Mouse (Mus musculus) olfactory bulb, adult 2 months (tissue): Measurements from ENCODE around the gene Olfr172. TPM values are rescaled to one million over a fixed set of nuclear protein-coding genes. Genes with fewer than 3 reads are reported as not detected.

Experiments
- H3K27ac ChIP-seq: fragments of 200-500 bp; 2 replicates; pipeline ENCODE4 v1.5.1; 2012; ENCODE audit warnings: low read depth, low read length; ENCODE audit not compliant: insufficient read depth
- H3K4me1 ChIP-seq: fragments of 200-500 bp; 2 replicates; pipeline ENCODE4 v1.6.1; 2012; ENCODE audit warnings: low read length; ENCODE audit not compliant: control insufficient read depth, insufficient read depth
- H3K4me3 ChIP-seq: fragments of 200-500 bp; 2 replicates; pipeline ENCODE4 v1.5.1; 2012; ENCODE audit warnings: mild to moderate bottlenecking, low read depth, low read length, moderate library complexity; ENCODE audit not compliant: insufficient read depth
- CTCF ChIP-seq: fragments of 200-500 bp; IDR thresholded peaks from 2 replicates; pipeline ENCODE4 v1.5.1; 2012; ENCODE audit warnings: low read depth, mild to moderate bottlenecking, low read length, moderate library complexity; ENCODE audit not compliant: insufficient read depth
- POLR2A ChIP-seq: fragments of 200-500 bp; IDR thresholded peaks from 2 replicates; pipeline ENCODE4 v1.6.1; 2012; ENCODE audit warnings: mild to moderate bottlenecking, low read depth, low read length, moderate library complexity; ENCODE audit not compliant: insufficient read depth
- WGBS: fragments of 180-500 bp; shearing (Covaris S2); methylation state at CpG from one replicate; pipeline ENCODE4 v1.1.7; 2018; 5-methylcytosine and 5-hydroxymethylcytosine counted together
- polyA plus RNA-seq: library from polyadenylated mRNA; stranded (reverse); fragments of >200 nt; gene quantifications from 2 replicates; pipeline ENCODE4 v1.2.4, GENCODE M21; 2012; ENCODE audit warnings: low replicate concordance; ENCODE audit not compliant: missing spikeins, insufficient read depth, insufficient read length

The Olfr172 gene
- polyA plus RNA-seq = not detected in 2 replicates

DNA sequence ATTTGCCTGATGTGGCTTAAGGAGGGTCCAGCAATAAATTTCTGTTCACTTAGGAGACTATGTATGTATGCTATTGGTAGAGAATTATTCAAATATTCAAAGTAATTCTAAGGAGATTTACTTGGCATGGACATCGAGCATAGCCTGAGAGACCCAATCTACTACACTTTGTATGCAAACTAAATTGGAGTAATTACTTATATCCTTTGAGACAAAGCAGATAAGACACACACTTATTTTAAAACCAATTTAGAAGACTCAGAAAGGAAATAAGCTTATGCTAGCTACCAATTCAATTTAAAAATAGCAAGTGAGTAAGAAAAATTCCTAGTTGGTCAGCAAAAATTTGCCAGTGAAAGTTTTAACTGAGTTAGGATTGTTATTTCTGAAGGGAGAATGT lies at the start of gene Olfr172:
Gene Olfr172, minus strand, starts transcription at position 101 of the 400 bp plus-strand sequence.
- H3K27ac ChIP-seq = no peak within 1 kb of the TSS
- TF ChIP-seq CTCF = no peak
- TF ChIP-seq POLR2A = no peak
- H3K4me3 ChIP-seq = no peak within 1 kb of the TSS
- H3K4me1 ChIP-seq = no peaks in the 10 kb centered on the region
- 47% methylated on average over 1 of the region's 1 CpGs for WGBS

DNA sequence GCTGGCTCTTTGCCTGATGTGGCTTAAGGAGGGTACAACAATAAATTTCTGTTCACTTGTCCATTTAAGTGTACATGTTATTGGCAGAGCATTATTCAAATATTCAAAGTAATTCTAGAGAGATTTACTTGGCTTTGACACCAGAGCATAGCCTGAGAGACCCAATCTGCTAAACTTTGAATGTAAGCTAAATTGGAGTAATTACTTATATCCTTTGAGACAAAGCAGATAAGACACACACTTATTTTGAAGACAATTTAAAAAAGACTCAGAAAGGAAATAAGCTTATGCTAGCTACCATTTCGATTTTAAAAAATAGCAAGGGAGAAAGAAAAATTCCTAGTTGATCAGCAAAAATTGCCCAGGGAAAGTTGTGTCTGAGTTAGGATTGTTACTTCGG lies 37.2 kb upstream of the Olfr172 start, which contains the start of gene Olfr173:
Gene Olfr173, minus strand, starts transcription at position 101 of the 400 bp plus-strand sequence.
- no peaks in the 10 kb centered on the region for H3K4me1 ChIP-seq
- H3K27ac ChIP-seq = no peak within 1 kb of the TSS
- no peak within 1 kb of the TSS for H3K4me3 ChIP-seq
- 77% methylated on average over 2 of the region's 2 CpGs for WGBS
- no peak for TF ChIP-seq POLR2A
- TF ChIP-seq CTCF = no peak

DNA sequence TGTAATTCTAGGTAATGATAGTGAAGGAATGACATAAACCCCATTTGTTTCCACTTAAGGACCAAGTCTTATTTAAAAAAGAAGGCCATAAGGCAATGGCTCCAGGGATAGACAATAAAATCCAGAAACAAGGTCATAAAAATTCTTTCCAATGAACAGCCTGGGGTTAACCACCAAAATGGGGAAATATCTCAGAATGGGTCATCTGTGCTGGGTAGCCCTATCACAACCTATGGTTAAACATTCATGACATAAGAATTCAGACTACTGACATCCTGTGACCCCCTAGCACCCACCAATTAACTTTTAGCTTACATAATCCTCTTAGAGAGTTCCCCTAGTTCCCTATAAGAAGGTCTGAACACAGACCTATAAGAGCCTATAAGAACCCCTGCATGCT lies 6.8 kb downstream of the Olfr172 start:
- H3K4me3 ChIP-seq = no peak overlapping the region
- no peaks in the 10 kb centered on the region for H3K4me1 ChIP-seq
- no peak overlapping the region for H3K27ac ChIP-seq
- TF ChIP-seq CTCF (no peak), POLR2A (no peak)

DNA sequence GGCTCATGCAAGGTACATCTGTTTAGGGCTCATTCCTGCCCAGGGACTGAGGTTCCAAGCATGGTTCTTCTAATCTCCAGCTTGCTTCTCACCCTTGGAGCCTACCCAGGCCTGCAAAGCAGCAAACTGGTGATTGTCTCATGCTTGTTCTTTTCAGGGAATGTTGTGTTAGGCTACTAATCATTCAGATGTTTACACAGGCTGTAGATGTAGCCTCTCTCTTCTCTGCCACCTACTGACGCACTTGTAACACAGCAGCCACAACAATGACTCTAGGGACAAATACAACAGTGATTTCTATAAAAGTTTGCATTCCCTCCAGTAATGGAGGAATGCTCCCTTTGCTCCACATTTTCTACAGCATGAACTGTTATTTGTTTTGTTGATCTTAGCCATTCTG lies 11.7 kb downstream of the Olfr172 start:
- 24% methylated on average over 1 of the region's 1 CpGs for WGBS
- no peak for TF ChIP-seq POLR2A
- no peak for TF ChIP-seq CTCF
- H3K4me1 ChIP-seq = no peaks in the 10 kb centered on the region

DNA sequence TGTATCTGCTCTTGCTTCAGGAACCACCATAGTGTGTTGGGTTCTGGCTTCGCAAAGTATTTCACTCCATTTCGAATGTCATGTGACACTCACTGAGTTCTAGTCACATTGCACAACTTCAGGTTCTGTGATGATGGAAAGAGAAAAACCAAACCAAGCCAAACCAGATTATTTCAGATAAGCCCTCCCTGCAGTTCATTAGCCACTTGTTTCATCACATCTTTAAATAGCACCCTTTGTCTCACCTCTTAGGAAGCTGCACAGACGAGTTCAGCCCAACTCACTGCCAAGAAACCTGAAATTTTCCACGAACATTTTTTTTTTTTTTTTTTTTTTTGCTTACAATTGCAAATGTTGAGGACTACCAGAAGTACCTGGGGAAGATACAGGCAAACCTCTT lies 16.3 kb downstream of the Olfr172 start:
- TF ChIP-seq POLR2A (no peak), CTCF (no peak)
- WGBS = 57% methylated on average over 4 of the region's 4 CpGs
- H3K27ac ChIP-seq = no peak overlapping the region
- H3K4me1 ChIP-seq = no peaks in the 10 kb centered on the region
- no peak overlapping the region for H3K4me3 ChIP-seq

More for the DNA sequence above, 11.7 kb downstream of the Olfr172 start:
- no peak overlapping the region for H3K4me3 ChIP-seq
- H3K27ac ChIP-seq = no peak overlapping the region

DNA sequence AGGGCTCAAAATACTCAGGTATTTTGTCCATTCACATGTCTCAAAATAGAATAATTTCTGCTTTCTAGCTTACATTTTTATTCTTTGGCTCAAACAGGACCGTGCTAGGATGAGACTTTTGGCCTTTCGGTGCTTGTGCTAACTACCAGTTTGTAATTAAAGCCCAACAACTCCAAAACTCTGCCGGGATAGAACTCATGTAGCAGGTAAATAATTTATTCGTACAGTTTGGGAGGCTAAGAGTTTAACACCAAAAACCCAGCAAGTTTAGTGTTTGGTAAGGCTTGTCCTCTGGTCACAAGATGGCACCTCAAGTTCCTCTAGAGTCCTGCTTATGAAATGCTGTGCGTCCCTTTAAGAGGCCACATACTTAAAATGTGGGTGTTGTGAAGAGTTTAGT lies 22.2 kb downstream of the Olfr172 start:
- 96% methylated on average over 5 of the region's 5 CpGs for WGBS
- no peak overlapping the region for H3K27ac ChIP-seq
- no peaks in the 10 kb centered on the region for H3K4me1 ChIP-seq
- H3K4me3 ChIP-seq = no peak overlapping the region
- TF ChIP-seq POLR2A (no peak), CTCF (no peak)

DNA sequence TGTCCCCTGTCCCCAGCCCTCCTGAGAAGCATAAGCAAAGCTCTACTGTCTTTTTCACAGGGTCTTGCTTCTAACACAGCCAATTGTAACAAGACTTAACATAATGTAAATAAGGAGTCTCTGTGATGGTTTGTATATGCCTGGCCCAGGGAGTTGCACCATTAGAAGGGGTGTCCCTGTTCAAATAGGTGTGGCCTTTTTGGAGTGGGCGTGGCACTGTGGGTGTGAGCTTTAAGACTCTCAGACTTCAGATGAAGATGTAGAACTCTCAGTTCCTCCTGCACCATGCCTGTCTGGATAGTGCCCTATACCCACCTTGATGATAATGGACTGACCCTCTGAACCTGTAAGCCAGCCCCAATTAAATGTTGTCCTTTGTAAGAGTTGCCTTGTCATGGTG lies 24.2 kb downstream of the Olfr172 start:
- no peak overlapping the region for H3K27ac ChIP-seq
- no peak overlapping the region for H3K4me3 ChIP-seq
- no peaks in the 10 kb centered on the region for H3K4me1 ChIP-seq
- no peak for TF ChIP-seq POLR2A
- no peak for TF ChIP-seq CTCF
- 91% methylated on average over 1 of the region's 1 CpGs for WGBS

DNA sequence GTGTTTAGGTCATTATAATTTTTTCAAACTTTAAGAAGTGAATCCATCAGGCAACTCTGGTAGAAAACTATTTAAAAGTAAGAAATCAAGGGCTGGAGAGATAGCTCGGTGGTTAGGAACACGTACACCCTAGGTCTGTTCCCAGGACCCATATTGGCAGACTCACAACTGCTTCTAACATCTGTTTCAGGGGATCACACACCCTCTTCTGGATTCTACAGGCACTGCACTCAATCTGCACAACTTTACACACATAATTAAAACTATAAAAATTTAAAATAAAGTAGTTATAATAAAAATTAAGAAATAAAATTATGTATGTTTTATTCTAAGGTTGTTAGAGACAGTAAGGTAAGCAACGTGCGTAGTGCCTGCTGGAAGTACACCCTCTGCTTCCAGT lies 24.8 kb downstream of the Olfr172 start:
- Histone ChIP-seq H3K4me3 (no peak overlapping the region), H3K27ac (no peak overlapping the region), H3K4me1 (no peaks in the 10 kb centered on the region)
- WGBS = 92% methylated on average over 4 of the region's 4 CpGs
- TF ChIP-seq POLR2A = no peak
- TF ChIP-seq CTCF = no peak

DNA sequence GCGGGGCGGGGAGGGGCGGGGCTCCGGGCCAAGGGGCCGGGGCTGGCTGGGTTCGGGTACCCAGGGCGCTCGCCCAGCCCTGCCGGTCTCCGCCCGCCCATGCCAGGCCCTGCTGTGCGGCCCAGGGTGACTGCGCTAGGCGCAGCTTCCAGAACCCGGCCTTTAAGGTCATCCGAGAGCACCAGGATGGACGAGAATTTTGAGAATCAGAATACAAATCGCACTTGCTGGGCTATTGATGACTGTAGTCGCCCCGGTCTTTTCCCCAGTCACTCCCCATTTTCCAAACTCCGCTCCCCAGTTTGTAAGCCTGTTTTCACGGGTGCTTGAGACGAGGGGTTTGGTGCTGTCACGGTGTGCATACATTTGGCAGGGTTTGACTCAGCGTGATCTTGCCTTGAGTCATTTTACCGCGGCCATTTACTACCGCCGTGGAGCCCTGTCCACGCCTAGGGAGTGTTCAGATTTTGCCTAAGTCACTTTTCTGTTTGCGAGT lies 34.8 kb downstream of the Olfr172 start:
- H3K4me3 ChIP-seq = peak overlapping the region; percentile 86
- TF ChIP-seq CTCF (no peak), POLR2A (no peak; the same call in 1 of the 2 replicates)
- no peak overlapping the region for H3K27ac ChIP-seq
- WGBS = under 1% methylated on average over 29 of the region's 31 CpGs
- peaks cover 6% of the 10 kb centered on the region for H3K4me1 ChIP-seq
